Mouse (Mus musculus) myocyte (in vitro differentiated cells): Measurements from ENCODE around the gene Heatr1. TPM values are rescaled to one million over a fixed set of nuclear protein-coding genes. Genes with fewer than 3 reads are reported as not detected.

ENCODE experiments used
- H3K27me3 ChIP-seq: one replicate; pipeline ENCODE4 v1.6.1; 2011; ENCODE audit not compliant: control insufficient read depth, insufficient read depth, insufficient read length
- H3K36me3 ChIP-seq: one replicate; pipeline ENCODE4 v1.6.1; 2011; ENCODE audit not compliant: control insufficient read depth, insufficient read depth
- H3K4me2 ChIP-seq: one replicate; pipeline ENCODE4 v1.6.1; 2011; ENCODE audit warnings: low read depth, control low read depth
- H3K4me3 ChIP-seq: one replicate; pipeline ENCODE4 v1.5.1; 2011; ENCODE audit warnings: mild to moderate bottlenecking, control low read depth, moderate library complexity
- H3K79me2 ChIP-seq: one replicate; pipeline ENCODE4 v1.6.1; 2011; ENCODE audit not compliant: control insufficient read depth, insufficient read depth
- H3ac ChIP-seq: one replicate; pipeline ENCODE4 v1.6.1; 2011; ENCODE audit not compliant: control insufficient read depth, insufficient read length
- E2F4 ChIP-seq: IDR thresholded peaks from one replicate; pipeline ENCODE4 v1.6.1; 2011; ENCODE audit warnings: mild to moderate bottlenecking, control low read depth, moderate library complexity; ENCODE audit not compliant: insufficient read depth
- MYOD1 ChIP-seq, 3 experiments: IDR thresholded peaks; one replicate each; pipeline ENCODE4 v1.6.1; 2011; ENCODE audit warnings: control low read depth in 2 of 3, low read depth in 2 of 3, mild to moderate bottlenecking in 2 of 3, moderate library complexity in 1 of 3; ENCODE audit not compliant: insufficient read length in 2 of 3, control insufficient read depth in 1 of 3
- MYOG ChIP-seq, 3 experiments: IDR thresholded peaks; one replicate each; pipeline ENCODE4 v1.6.1; 2011; ENCODE audit warnings: control low read depth in 2 of 3, low read depth in 2 of 3, mild to moderate bottlenecking in 2 of 3; ENCODE audit not compliant: insufficient read length in 2 of 3, control insufficient read depth in 1 of 3, insufficient read depth in 1 of 3
- POLR2A ChIP-seq: IDR thresholded peaks from one replicate; pipeline ENCODE4 v1.6.1; 2011; ENCODE audit warnings: low read depth, mild to moderate bottlenecking, control low read depth, moderate library complexity; ENCODE audit not compliant: insufficient read length
- POLR2AphosphoS2 ChIP-seq: IDR thresholded peaks from one replicate; pipeline ENCODE4 v1.6.1; 2011; ENCODE audit warnings: low read depth, control low read depth; ENCODE audit not compliant: insufficient read length
- REST ChIP-seq: IDR thresholded peaks from one replicate; pipeline ENCODE4 v1.6.1; 2011; ENCODE audit warnings: mild to moderate bottlenecking, control low read depth, moderate library complexity; ENCODE audit not compliant: insufficient read depth, insufficient read length
- SRF ChIP-seq: IDR thresholded peaks from one replicate; pipeline ENCODE4 v1.6.1; 2011; ENCODE audit warnings: low read depth; ENCODE audit not compliant: control insufficient read depth, insufficient read length
- TCF12 ChIP-seq: IDR thresholded peaks from one replicate; pipeline ENCODE4 v1.6.1; 2011; ENCODE audit warnings: mild to moderate bottlenecking, control low read depth; ENCODE audit not compliant: poor library complexity, insufficient read depth, severe bottlenecking
- TCF3 ChIP-seq: IDR thresholded peaks from one replicate; pipeline ENCODE4 v1.6.1; 2011; ENCODE audit warnings: low read depth, control low read depth; ENCODE audit not compliant: insufficient read length
- polyA plus RNA-seq: library from polyadenylated mRNA; unstranded; fragments of >200 nt; fragmentation: generic; extraction: Trizol; gene quantifications from one replicate; pipeline ENCODE4 v1.2.1, GENCODE M21; 2012; ENCODE audit warnings: missing spikeins

Gene Heatr1
- polyA plus RNA-seq, 1 experiment: 23.6 TPM

GRCm38 (mm10) chr13:12485197-12485596 lies 90.4 kb downstream of the Heatr1 start:
- peaks cover 6% of the 10 kb centered on the region for H3K27me3 ChIP-seq

DNA sequence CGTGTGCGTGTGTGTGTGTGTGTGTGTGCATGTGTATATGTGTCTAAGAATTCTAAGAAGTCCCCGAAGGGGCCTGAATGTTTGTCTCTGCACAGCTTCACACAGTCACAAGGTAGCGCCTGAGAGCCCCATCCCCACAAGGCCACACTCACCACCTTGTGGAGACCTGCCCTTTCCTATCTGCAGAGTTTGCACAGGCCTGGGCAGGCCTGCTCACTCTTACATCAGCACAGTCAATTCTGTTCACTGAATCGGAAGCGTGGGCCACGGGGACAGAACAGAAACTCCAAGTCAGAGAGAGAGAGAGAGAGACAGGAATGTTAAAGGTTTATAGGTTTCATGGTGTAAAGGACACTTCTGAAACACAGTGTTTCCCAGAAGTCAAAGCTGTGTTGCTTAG lies 90.8 kb downstream of the Heatr1 start:
- no peaks in the 10 kb centered on the region for H3K36me3 ChIP-seq
- peaks cover 6% of the 10 kb centered on the region for H3K27me3 ChIP-seq
- H3ac ChIP-seq: no peak overlapping the region
- no peak overlapping the region for H3K4me2 ChIP-seq
- no peak overlapping the region for H3K4me3 ChIP-seq
- no peaks in the 10 kb centered on the region for H3K79me2 ChIP-seq
- TF ChIP-seq POLR2A (no peak), MYOD1 (IDR thresholded peaks at IDR 0.05; ENCODE audit: control insufficient read depth in 1 of 3, insufficient read length in 2 of 3, low read depth in 2 of 3) (no peak), TCF12 (no peak), MYOG (IDR thresholded peaks at IDR 0.05; ENCODE audit: control insufficient read depth in 1 of 3, insufficient read depth in 1 of 3, insufficient read length in 2 of 3, low read depth in 2 of 3) (no peak), REST (no peak), SRF (no peak), POLR2AphosphoS2 (no peak), TCF3 (no peak)

More at GRCm38 (mm10) chr13:12485197-12485596, 90.4 kb downstream of the Heatr1 start:
- Histone ChIP-seq H3K4me3 (no peak overlapping the region), H3K4me2 (no peak overlapping the region), H3ac (no peak overlapping the region), H3K79me2 (no peaks in the 10 kb centered on the region), H3K36me3 (no peaks in the 10 kb centered on the region)
- TF ChIP-seq POLR2AphosphoS2: no peak
- TF ChIP-seq SRF: no peak
- TF ChIP-seq E2F4: no peak
- no peak for TF ChIP-seq TCF12
- no peak for TF ChIP-seq POLR2A

Other genes starting within 250 kb of the Heatr1 start
- 8.4 TPM for gene Mtr, start 136.9 kb upstream of the Heatr1 start, polyA plus RNA-seq
- 147 TPM for gene Actn2, start 54.3 kb upstream of the Heatr1 start, polyA plus RNA-seq
- gene Lgals8, start 69.9 kb downstream of the Heatr1 start, polyA plus RNA-seq: 27.7 TPM
- not detected for gene Edaradd, start 125.4 kb downstream of the Heatr1 start, polyA plus RNA-seq
- gene Ero1lb, start 170.8 kb downstream of the Heatr1 start, polyA plus RNA-seq: 1.4 TPM